Mouse (Mus musculus) midbrain, embryonic 13.5 days (tissue): Measurements from ENCODE around the gene Htra1. TPM values are rescaled to one million over a fixed set of nuclear protein-coding genes. Genes with fewer than 3 reads are reported as not detected.

Source experiments
- microRNA-seq: library from miRNA; unstranded; fragments of <30 nt; microRNA quantifications from one replicate; pipeline ENCODE4, GENCODE M21; 2016
- polyA plus RNA-seq: library from polyadenylated mRNA; unstranded; fragments of >200 nt; fragmentation: Nextera tagmentation; extraction: Ambion mirVana; gene quantifications from 2 replicates; pipeline ENCODE4 v1.2.1, GENCODE M21; 2015

The Htra1 gene
- polyA plus RNA-seq, 1 experiment from 2014 or later: 6.2 TPM

Small RNAs within 50 kb of the gene (microRNA-seq; reads per million reads assigned to microRNA genes)
- not detected for gene Mir7061

Other genes starting within 250 kb of the Htra1 start
- not detected in 2 replicates for gene Btbd16, start 162.0 kb upstream of the Htra1 start, polyA plus RNA-seq
- 54.6 and 55.5 TPM in 2 replicates for gene Plekha1, start 70.4 kb upstream of the Htra1 start, polyA plus RNA-seq
- 0.04 TPM in 1 of 2 replicates, not detected in the other for gene Dmbt1, start 95.9 kb downstream of the Htra1 start, polyA plus RNA-seq
- gene 4933402N03Rik, start 210.2 kb downstream of the Htra1 start, polyA plus RNA-seq: not detected in 2 replicates
- gene 5430419D17Rik, start 238.3 kb downstream of the Htra1 start, polyA plus RNA-seq: not detected in 2 replicates